Mouse (Mus musculus): ENCODE data around the gene Gm34302.
"Not testable (repeated sequence)": the region's sequence is repeated elsewhere in the genome, so short reads cannot be mapped to it uniquely, and the experiment has no call there.

Gene Gm34302

DNA sequence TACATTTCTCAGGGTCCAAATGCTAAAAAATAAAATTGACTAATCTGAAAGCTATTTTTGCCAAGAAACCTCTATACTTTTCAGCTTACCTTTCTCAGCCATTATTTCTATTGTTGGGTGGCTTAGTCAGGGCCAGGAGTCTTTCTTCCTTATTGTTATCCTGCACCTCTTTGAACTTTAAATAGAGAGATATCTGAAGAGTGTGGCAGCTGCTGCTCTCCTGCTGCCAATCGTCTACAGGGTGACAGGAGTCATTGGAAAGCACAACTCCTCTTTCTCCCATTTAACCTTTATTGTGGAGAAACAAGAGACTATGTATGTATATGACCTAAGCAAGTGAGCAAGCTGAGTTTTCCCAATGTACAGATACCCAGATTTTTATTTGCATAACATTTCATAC, at the start of gene Gm34302:
TSS of gene Gm34302 (minus strand) at position 154 of the 400 bp plus-strand sequence.
- CTCF ChIA-PET = no interaction called here
- POLR2A ChIA-PET = interaction anchor here in 1 of 4 experiments (1.3 kb wide), 1 partner anchor 188 kb away, joined by 3 read pairs; no protein-coding TSS in a partner anchor

DNA sequence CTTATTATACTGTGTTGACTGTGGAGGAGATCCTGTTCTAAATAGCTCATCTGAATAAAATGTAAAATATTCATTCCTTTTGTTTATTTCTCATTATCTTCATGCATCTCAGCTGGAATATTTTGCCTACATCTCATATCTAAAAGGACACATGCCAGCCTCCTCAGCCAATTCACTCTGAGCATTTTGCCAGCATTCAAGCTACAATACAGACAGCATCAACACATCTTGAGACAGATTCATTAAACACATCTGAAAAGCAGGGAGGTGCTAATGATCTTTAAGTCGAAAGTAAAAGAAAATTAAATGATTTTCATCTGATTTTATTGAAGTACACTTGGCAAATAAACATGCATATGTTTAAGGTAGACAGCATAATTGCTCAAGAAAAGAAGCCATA, 48.2 kb upstream of the Gm34302 start:
- CTCF ChIA-PET = no interaction called here
- POLR2A ChIA-PET = no interaction called here

DNA sequence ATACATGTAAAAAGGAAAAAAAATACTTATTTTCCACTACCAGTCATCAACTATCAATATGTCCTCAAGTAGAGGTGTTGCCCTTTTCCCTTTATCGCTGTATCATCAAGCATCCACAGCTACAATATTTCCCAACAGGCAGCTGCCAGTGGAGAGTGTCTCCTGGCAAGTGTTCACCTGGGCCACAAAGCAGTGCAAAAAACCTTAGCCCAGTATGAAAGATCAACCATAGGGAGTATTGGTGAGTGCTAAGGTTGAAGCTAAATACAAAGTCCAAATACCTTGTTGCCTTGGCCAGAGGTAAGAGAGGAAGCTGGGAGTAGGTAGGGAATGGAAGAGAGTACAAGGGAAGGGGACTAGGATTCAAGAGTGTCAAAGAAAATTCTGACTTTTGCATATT, 34.0 kb upstream of the Gm34302 start:
- CTCF ChIA-PET = no interaction called here
- POLR2A ChIA-PET = no interaction called here

DNA sequence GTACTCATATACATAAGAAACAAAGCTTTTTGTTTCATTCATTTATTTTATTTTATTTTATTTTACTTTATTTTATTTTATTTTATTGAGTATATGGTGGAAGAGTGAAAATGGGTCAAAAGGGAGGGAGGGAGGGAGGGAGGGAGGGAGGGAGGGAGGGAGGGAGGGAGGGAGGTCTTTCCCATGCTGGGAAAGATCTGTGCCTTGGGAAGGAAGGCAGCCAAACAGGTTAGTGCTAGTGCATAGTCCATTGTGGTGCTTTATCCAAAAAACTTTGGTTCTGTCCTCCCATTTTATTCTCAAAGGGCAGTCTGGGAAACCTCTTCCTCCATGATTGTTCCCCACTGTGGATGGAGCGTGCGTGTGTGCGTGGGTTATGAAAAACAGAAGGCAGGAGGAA, 32.6 kb upstream of the Gm34302 start:
- POLR2A ChIA-PET, CTCF ChIA-PET: not testable (repeated sequence)

DNA sequence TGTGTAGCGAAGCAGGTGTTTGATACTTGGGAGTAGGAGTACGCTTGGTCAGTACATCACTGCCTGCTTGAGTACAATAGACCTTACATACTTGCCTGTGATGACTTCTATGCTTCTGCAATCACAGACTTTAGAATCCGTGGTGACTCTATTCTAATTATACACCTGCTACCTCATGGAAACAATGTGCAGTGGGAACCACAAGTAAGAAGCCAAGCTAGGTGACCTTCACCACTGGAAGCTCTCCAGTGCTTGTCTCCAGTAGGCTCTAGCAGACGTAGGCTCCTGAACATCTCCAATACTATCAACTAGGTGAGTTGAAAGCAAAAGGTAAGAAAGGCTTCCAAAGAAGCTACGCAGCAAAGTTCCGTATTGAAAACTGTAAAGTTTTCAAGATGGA, 27.6 kb upstream of the Gm34302 start:
- ChIA-PET POLR2A (no interaction called here), CTCF (no interaction called here)

DNA sequence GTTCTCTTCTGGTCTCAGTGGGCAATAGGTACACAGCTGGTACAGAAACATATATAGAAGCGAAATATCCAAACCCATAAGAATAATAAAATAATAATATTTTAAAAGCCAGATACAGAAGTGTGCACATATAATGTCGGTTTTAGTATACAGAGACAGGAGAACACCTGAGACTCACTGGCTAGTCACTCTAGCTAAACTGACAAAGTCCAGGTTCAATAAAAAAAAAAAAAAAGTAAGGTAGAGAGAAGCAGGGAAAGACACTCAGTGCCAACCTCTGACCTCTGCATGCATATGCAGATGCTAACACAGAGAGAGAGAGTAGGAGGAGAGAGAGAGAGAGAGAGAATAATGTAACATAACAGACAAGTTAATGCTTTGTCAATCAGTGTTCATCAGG, 25.8 kb upstream of the Gm34302 start:
- POLR2A ChIA-PET = no interaction called here
- CTCF ChIA-PET = interaction anchor here in 1 of 4 experiments (0.6 kb wide), 1 partner anchor 983 kb away, joined by 4 read pairs; no protein-coding TSS in a partner anchor

DNA sequence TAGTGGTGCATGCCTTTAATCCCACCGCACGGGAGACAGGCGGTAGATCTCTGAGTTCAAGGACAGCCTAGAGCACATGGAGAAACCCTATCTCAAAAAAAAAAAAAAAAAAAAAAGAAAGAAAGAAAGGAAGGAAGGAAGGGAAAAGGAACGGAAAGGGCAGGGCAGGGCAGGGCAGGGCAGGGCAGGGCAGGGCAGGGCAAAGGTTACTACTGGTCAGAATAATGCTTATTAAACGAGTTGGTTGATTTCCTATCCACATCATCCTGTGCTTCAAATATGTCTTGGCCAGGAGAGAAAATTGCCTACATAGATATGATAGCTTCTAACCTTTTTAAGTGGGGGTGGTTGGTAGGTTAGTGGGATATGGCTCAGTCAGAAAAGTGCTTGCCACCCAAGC, 25.2 kb upstream of the Gm34302 start:
- ChIA-PET POLR2A (no interaction called here), CTCF (interaction anchor here in 1 of 4 experiments (0.6 kb wide), 1 partner anchor 982 kb away, joined by 4 read pairs; no protein-coding TSS in a partner anchor)

DNA sequence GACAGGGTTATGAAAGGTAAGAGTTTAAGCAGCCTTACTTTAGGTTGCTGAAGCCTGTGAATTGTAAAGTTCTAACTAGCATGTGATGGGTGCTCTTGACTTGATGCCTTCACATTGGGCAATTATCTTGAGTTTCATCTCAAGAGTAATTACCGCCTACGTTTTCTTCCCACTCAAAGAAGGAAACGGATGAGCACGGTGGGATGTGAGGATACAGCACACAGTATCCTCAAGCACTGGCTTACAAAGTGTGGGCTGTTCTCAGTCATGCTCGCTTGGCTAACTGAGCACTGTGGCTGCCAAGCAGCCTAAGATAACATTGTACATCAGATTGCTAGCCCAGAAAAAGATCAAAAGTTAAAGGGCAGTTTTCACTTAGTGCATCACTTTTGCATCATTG, 20.8 kb upstream of the Gm34302 start:
- ChIA-PET CTCF (no interaction called here), POLR2A (no interaction called here)

DNA sequence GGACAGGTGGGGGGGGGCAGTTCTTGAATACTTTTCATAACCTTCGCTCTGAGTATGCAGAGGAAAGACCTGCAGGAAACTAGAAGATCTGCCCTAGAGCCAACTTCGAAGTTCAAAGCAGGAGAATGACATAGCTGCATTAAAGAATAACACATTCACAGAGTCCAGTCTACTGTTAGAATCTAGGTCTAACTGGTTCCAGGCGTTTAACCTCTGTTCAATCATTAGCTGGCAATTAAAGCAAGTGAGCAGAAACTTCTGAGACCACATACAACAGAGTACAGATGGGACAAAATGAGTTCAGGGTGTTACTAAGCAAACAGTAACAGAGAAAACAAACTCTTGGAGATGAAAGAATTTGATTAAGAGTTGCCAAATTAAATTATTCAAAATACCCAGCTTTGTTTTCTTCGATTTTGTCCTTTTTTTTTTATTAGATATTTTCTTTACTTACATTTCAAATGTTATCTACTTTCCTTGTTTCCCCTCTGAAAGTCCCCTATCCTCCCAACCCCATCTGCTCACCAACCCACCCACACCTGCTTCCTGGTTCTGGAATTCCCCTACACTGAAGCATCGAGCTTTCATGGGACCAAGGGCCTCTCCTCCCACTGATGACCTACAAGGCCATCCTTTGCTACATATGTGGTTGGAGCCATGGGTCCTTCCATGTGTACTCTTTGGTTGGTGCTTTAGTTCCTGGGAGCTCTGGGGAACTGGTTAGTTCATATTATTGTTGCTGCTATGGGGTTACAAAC, 11.1 kb upstream of the Gm34302 start:
- POLR2A ChIA-PET = no interaction called here
- CTCF ChIA-PET = no interaction called here

DNA sequence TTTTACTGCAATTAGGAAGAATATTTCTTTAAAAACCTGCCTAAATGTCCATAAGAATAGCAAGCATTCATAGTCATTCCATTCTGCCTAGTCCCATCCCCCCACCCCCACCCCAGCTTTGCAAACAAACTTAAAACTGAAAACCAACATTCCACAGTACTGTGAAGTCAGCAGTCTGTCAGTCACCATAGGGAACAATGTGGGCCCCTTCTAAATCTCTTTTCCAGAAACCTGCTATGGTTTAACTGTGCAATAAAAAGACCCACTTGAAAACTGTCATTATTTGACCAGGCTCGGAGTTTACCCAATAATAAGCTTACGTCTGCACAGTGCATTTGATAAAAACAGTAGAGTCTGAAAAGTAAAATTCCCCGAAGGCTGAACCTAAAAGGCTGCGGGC, 9.9 kb upstream of the Gm34302 start:
- ChIA-PET POLR2A (no interaction called here), CTCF (no interaction called here)

DNA sequence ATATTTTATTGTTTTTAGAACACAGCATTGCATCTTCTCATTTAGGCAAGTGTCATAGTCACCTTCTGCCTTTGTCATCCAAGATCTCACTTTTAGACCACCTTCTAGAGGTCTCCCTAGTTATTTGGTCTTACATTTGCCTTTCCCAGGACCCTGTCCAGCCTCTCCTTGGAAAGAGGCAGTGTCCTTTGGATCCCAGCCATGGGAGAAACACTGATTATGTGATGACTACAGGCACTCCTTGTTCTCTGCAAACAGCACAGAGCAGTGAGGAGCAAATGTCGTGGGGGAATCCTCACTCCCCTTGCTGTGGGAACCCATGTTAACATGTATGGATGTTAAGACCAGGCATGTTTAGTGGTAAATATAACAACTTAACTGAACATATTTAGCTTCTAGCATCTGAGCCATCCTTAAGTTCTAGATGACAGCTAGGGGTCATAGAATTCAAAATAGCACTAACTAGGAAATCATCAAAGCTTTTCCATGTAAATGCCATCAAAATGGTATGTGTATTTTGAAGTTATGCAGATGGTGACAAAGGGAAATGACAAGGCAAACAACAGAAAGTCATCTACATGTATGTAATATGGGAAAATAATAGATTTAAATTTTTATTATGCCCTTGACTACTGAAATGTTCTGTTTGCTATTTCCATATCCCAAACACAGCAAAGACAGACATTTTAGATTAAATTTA, 43.1 kb downstream of the Gm34302 start:
- POLR2A ChIA-PET = no interaction called here
- CTCF ChIA-PET = no interaction called here

DNA sequence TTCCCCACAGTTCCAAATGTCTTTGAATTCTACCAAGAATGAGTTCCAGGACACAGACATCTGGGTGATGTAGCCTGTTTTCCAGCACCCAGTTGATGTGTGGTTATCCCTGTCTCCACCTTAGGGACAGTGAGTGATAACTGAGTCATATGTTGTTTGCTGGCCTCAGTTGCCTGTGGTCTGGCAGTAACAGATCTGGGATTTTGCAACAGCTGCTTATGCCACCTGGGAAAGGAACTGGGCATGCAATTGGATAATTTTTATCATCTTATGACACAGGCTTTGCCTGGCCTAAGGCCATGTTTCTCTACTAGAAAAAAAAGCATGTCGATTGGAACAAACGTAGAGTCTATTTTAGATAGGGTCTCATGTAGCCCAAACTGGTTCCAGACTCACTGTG, 43.9 kb downstream of the Gm34302 start:
- ChIA-PET CTCF (no interaction called here), POLR2A (no interaction called here)

DNA sequence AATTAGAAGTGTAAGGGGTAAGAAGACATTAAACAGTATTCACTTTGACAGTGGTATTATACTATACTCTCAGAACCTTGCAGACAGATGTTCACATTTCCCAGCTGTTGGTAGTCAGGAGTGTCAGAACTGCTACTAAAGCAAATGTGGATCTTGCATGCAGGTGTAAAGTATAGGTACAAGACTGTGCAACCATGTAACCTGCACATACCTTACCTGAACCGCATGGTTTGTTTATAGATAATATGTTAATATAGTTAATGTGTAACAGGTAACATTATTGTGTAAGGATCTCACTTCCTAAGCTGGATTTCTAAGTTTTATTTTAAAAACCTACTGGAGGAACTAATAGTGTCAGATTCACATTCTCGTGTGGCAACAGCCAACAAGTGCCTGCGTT, 44.8 kb downstream of the Gm34302 start:
- POLR2A ChIA-PET = no interaction called here
- CTCF ChIA-PET = no interaction called here
